32 mouse cellular contexts compared by ENCODE assay signal in genomic region chr16:32239428-32240312, GRCm38 (mm10). TPM values are rescaled to one million over a fixed set of nuclear protein-coding genes. Genes with fewer than 3 reads are reported as not detected.
DNase-seq lines count a peak whose midpoint lies in the region; ATAC-seq and TF ChIP-seq lines count a peak whose summit lies in the region.
"Had no signal": no experiment of that assay in that cellular context is flagged by ENCODE, and none has a peak within 500 bp of the region (broad histone marks: within the 10 kb centered on the region; RNA-seq: fewer than 3 reads in every experiment).

No protein-coding gene starts in this region.

- H3K36me3 ChIP-seq in heart, embryonic 12.5 days: peaks cover 26% of the 10 kb centered on the region
- peaks cover 7% of the 10 kb centered on the region for H3K36me3 ChIP-seq in heart, adult 2 months (ENCODE audit: control insufficient read depth, insufficient read depth, low read length)
- peaks cover 6% of the 10 kb centered on the region for H3K36me3 ChIP-seq in liver, adult 2 months (ENCODE audit: control insufficient read depth, insufficient read depth, low read length)
- H3K36me3 ChIP-seq in liver, embryonic 11.5 days (ENCODE audit: control insufficient read depth, insufficient read depth, low read length): peaks cover 9% of the 10 kb centered on the region; the same call in 1 of the 2 replicates
- peaks cover 11 to 58% of the 10 kb centered on the region in 2 experiments for H3K36me3 ChIP-seq in CH12.LX (replicated peaks in 1 of 2; ENCODE audit: control insufficient read depth in 1 of 2, insufficient read depth in 1 of 2, low read length in 1 of 2)

- peak overlapping the region; percentile 51 for H3K27ac ChIP-seq in heart, embryonic 12.5 days (ENCODE audit: poor library complexity, severe bottlenecking)
- no peak overlapping the region for H3K27ac ChIP-seq in heart, adult 2 months
- no peak overlapping the region for H3K27ac ChIP-seq in liver, adult 2 months (replicated peaks; ENCODE audit: insufficient read depth, low read depth, low read length)
- H3K27ac ChIP-seq in liver, embryonic 11.5 days (ENCODE audit: low read depth, low read length): no peak overlapping the region
- no peak overlapping the region for H3K27ac ChIP-seq in CH12.LX (ENCODE audit: insufficient read depth, low read depth)
- H3K27ac ChIP-seq: embryonic facial prominence, embryonic 13.5 days; forebrain, embryonic 13.5 days; hindbrain, embryonic 15.5 days; intestine, embryonic 15.5 days; limb, embryonic 10.5 days; liver, embryonic 12.5 days; midbrain, embryonic 13.5 days had no signal

- H3K9me3 ChIP-seq in heart, embryonic 12.5 days (replicated peaks): no peaks in the 10 kb centered on the region
- no peaks in the 10 kb centered on the region for H3K9me3 ChIP-seq in liver, embryonic 11.5 days (ENCODE audit: control insufficient read depth, low read length)
- H3K9me3 ChIP-seq in CH12.LX (replicated peaks; ENCODE audit: low read length): no peaks in the 10 kb centered on the region
- H3K9me3 ChIP-seq: embryonic facial prominence, embryonic 13.5 days; forebrain, embryonic 13.5 days; G1E; hindbrain, embryonic 15.5 days; intestine, embryonic 15.5 days; limb, embryonic 10.5 days; liver, embryonic 12.5 days; megakaryocyte, embryonic 14.5 days; midbrain, embryonic 13.5 days had no signal

- no peak for TF ChIP-seq EP300 in heart, adult 2 months (IDR thresholded peaks at IDR 0.05; ENCODE audit: insufficient read depth, low read depth, low read length)
- peak; percentile 44; the same call in 1 of the 2 replicates for TF ChIP-seq EP300 in CH12.LX (IDR thresholded peaks at IDR 0.05; ENCODE audit: low read length)

- intact Hi-C loops in heart, adult 2 months (cut with DNase I): loop anchor here (1.0 kb wide), 1 partner anchor 12 kb away; no protein-coding TSS in a partner anchor
- intact Hi-C loops in gastrocnemius, postnatal 14 days (cut with DNase I; ENCODE audit: low total_unique reads): no loop called here

- 62% methylated on average over 2 of the region's 2 CpGs for WGBS in heart, embryonic 12.5 days
- WGBS in heart, adult 2 months: 78% methylated on average over 2 of the region's 2 CpGs
- 92% methylated on average over 2 of the region's 2 CpGs for WGBS in liver, adult 2 months
- WGBS in liver, embryonic 11.5 days: 84% methylated on average over 2 of the region's 2 CpGs

- dilution Hi-C loops in CH12.LX (cut with MboI; ENCODE audit: extremely low pct_ligation_motif_present, extremely low pct_unique_long_range_greater_than_20kb, low sequenced_read_pairs): no loop called here

- no peak overlapping the region for H3K4me3 ChIP-seq in heart, embryonic 12.5 days
- no peak overlapping the region for H3K4me3 ChIP-seq in heart, adult 2 months
- H3K4me3 ChIP-seq in liver, adult 2 months (ENCODE audit: insufficient read depth, low read depth, low read length): no peak overlapping the region
- H3K4me3 ChIP-seq in liver, embryonic 11.5 days (ENCODE audit: low read depth, low read length): no peak overlapping the region
- no peak overlapping the region for H3K4me3 ChIP-seq in CH12.LX (replicated peaks in 1 of 3; ENCODE audit: low read depth in 2 of 3, low read length in 2 of 3, poor library complexity in 1 of 3)
- H3K4me3 ChIP-seq: embryonic facial prominence, embryonic 13.5 days; erythroblast, embryonic 14.5 days; forebrain, embryonic 13.5 days; hindbrain, embryonic 15.5 days; intestine, embryonic 15.5 days; limb, embryonic 10.5 days; liver, embryonic 12.5 days; megakaryocyte, embryonic 14.5 days; midbrain, embryonic 13.5 days had no signal

- H3K4me2 ChIP-seq in heart, embryonic 12.5 days: no peak overlapping the region
- H3K4me2 ChIP-seq in liver, embryonic 11.5 days: no peak overlapping the region
- no peak overlapping the region for H3K4me2 ChIP-seq in CH12.LX (ENCODE audit: insufficient read depth, low read depth, poor library complexity, severe bottlenecking)
- H3K4me2 ChIP-seq: embryonic facial prominence, embryonic 13.5 days; forebrain, embryonic 13.5 days; hindbrain, embryonic 15.5 days; intestine, embryonic 15.5 days; liver, embryonic 12.5 days; lung, embryonic 14.5 days; midbrain, embryonic 13.5 days had no signal

- H3K79me2 ChIP-seq in heart, adult 2 months (replicated peaks; ENCODE audit: control insufficient read depth, insufficient read depth, low read length): peaks cover 2% of the 10 kb centered on the region; the same call in 1 of the 2 replicates
- H3K79me2 ChIP-seq in liver, adult 2 months (ENCODE audit: control insufficient read depth, insufficient read depth, low read length): peaks cover 5% of the 10 kb centered on the region; the same call in 1 of the 2 replicates
- peaks cover 43% of the 10 kb centered on the region for H3K79me2 ChIP-seq in CH12.LX (replicated peaks; ENCODE audit: control insufficient read depth, extremely low read depth, insufficient read depth, poor library complexity, severe bottlenecking)

- ATAC-seq in heart, embryonic 12.5 days (ENCODE audit: insufficient number of reproducible peaks, low FRiP score): no peak
- ATAC-seq in liver, embryonic 11.5 days (replicated peaks; ENCODE audit: low FRiP score): no peak
- ATAC-seq: activated CD4-positive, CD25-positive, alpha-beta regulatory T cell, adult 4 months; CD4-positive, CD25-positive, alpha-beta regulatory T cell, adult 4 months; forebrain, embryonic 13.5 days; intestine, embryonic 15.5 days; liver, embryonic 12.5 days; midbrain, embryonic 13.5 days had no signal

- no peak for DNase-seq in heart, adult 2 months
- DNase-seq in liver, adult 2 months (ENCODE audit: extremely low read depth, low read depth, low spot score): peak; percentile 4
- no peak for DNase-seq in liver, embryonic 11.5 days (ENCODE audit: low spot score)
- DNase-seq in CH12.LX (ENCODE audit: extremely low read depth) (peak; percentile 39), adipocyte (ENCODE audit: low spot score) (peak; percentile 61)
- no peak for DNase-seq in urinary bladder, postnatal 36 days (ENCODE audit: low spot score in 2 of 2)
- DNase-seq in gastrocnemius, postnatal 14 days: no peak
- DNase-seq: cerebellum, adult 8-10 months; cerebellum, postnatal 36 days; embryo, embryonic 11 days; kidney, adult 9 months; kidney, postnatal 14 days; lung, embryonic 14.5 days; lung, postnatal 36 days; right cerebral cortex, postnatal 14 days; spleen, adult 18-20 months had no signal

- TF ChIP-seq CTCF in heart, adult 2 months (IDR thresholded peaks at IDR 0.05): no peak
- no peak for TF ChIP-seq CTCF in liver, adult 2 months (IDR thresholded peaks at IDR 0.05; ENCODE audit: low read depth, low read length)
- TF ChIP-seq CTCF in CH12.LX (conservative IDR thresholded peaks at IDR 0.05 in 1 of 2, IDR thresholded peaks at IDR 0.05 in 1 of 2; ENCODE audit: low read depth in 2 of 2, low read length in 2 of 2): no peak

- no peak overlapping the region for H3K9ac ChIP-seq in heart, embryonic 12.5 days
- no peak overlapping the region for H3K9ac ChIP-seq in heart, adult 2 months (ENCODE audit: low read depth, low read length)
- H3K9ac ChIP-seq in liver, adult 2 months (ENCODE audit: low read depth, low read length): no peak overlapping the region
- no peak overlapping the region for H3K9ac ChIP-seq in liver, embryonic 11.5 days (ENCODE audit: low read depth, low read length)
- no peak overlapping the region for H3K9ac ChIP-seq in CH12.LX (ENCODE audit: insufficient read depth, low read depth)
- H3K9ac ChIP-seq: embryonic facial prominence, embryonic 13.5 days; forebrain, embryonic 13.5 days; hindbrain, embryonic 15.5 days; intestine, embryonic 15.5 days; liver, embryonic 12.5 days; lung, embryonic 14.5 days; midbrain, embryonic 13.5 days had no signal

- in situ Hi-C loops in CH12.LX (cut with MboI; ENCODE audit: low pct_ligation_motif_present, low pct_unique_long_range_greater_than_20kb, low sequenced_read_pairs): no loop called here

- H3K27me3 ChIP-seq in heart, embryonic 12.5 days (replicated peaks): no peaks in the 10 kb centered on the region
- H3K27me3 ChIP-seq in heart, adult 2 months (ENCODE audit: control insufficient read depth, insufficient read depth, low read length): no peaks in the 10 kb centered on the region
- no peaks in the 10 kb centered on the region for H3K27me3 ChIP-seq in liver, adult 2 months (ENCODE audit: control insufficient read depth, insufficient read depth, low read length)
- no peaks in the 10 kb centered on the region for H3K27me3 ChIP-seq in liver, embryonic 11.5 days (replicated peaks; ENCODE audit: control insufficient read depth, insufficient read depth, low read length)
- no peaks in the 10 kb centered on the region for H3K27me3 ChIP-seq in CH12.LX (replicated peaks)
- H3K27me3 ChIP-seq: embryonic facial prominence, embryonic 13.5 days; forebrain, embryonic 13.5 days; hindbrain, embryonic 15.5 days; intestine, embryonic 15.5 days; liver, embryonic 12.5 days; megakaryocyte, embryonic 14.5 days; midbrain, embryonic 13.5 days had no signal

- peaks cover 18% of the 10 kb centered on the region for H3K4me1 ChIP-seq in heart, embryonic 12.5 days (replicated peaks)
- H3K4me1 ChIP-seq in heart, adult 2 months (ENCODE audit: control insufficient read depth, insufficient read depth, low read length): peaks cover 1% of the 10 kb centered on the region
- H3K4me1 ChIP-seq in liver, adult 2 months (ENCODE audit: control insufficient read depth, insufficient read depth, low read length): no peaks in the 10 kb centered on the region
- no peaks in the 10 kb centered on the region; the same call in 1 of the 2 replicates for H3K4me1 ChIP-seq in liver, embryonic 11.5 days (replicated peaks; ENCODE audit: control insufficient read depth, insufficient read depth, low read length)
- H3K4me1 ChIP-seq in CH12.LX (ENCODE audit: control insufficient read depth in 1 of 2, insufficient read depth in 2 of 2): peaks cover 0 to 19% of the 10 kb centered on the region in 2 experiments; a peak in 2 of 4 replicates
- H3K4me1 ChIP-seq: intestine, embryonic 15.5 days had no signal

- no peak for TF ChIP-seq RAD21 in CH12.LX (IDR thresholded peaks at IDR 0.05; ENCODE audit: low read depth, low read length)

- TF ChIP-seq POLR2A in heart, adult 2 months (IDR thresholded peaks at IDR 0.05; ENCODE audit: insufficient read depth, low read depth, low read length): no peak
- TF ChIP-seq POLR2A in liver, adult 2 months (IDR thresholded peaks at IDR 0.05; ENCODE audit: extremely low read depth, insufficient read depth, low read length): no peak
- no peak for TF ChIP-seq POLR2A in CH12.LX (IDR thresholded peaks at IDR 0.05; ENCODE audit: low read depth, low read length)

RNA-seq across cellular contexts. Expression of gene Fbxo45, which starts 7.3 kb away (rescaled TPM):
- polyA plus RNA-seq in heart, embryonic 12.5 days (2016; fragmentation: Nextera tagmentation; extraction: Ambion mirVana): 14.9 and 16.2 TPM in 2 replicates
- total RNA-seq in heart, adult 2 months (2021): 10 to 100 TPM; 10.8 to 13.5 TPM
- 3.3 and 6.2 TPM in 2 replicates for polyA plus RNA-seq in heart, adult 2 months (2012; rRNA removed)
- 4.4 and 4.5 TPM in 2 replicates for total RNA-seq in liver, adult 2 months (2014; rRNA removed)
- 1.8 and 2.1 TPM in 2 replicates for polyA plus RNA-seq in liver, adult 2 months (2012; rRNA removed)
- 13.0 and 13.3 TPM in 2 replicates for polyA plus RNA-seq in liver, embryonic 11.5 days (2014; fragmentation: Nextera tagmentation; extraction: Ambion mirVana)
- total RNA-seq in CH12.LX (2012; rRNA removed) (22.4 and 24.0 TPM in 2 replicates), CH12.LX (2014; rRNA removed) (24.4 and 25.4 TPM in 2 replicates)
- 20.0 and 21.4 TPM in 2 replicates for polyA plus RNA-seq in CH12.LX (2012; ENCODE audit: insufficient read length, low read depth)
- total RNA-seq in gastrocnemius, postnatal 14 days (2021): 10 to 100 TPM in 1 of 2 experiments, 1 to 10 TPM in 1; 9.4 to 10.2 TPM

RNA-seq across cellular contexts. Expression of gene Wdr53, which starts 7.4 kb away (rescaled TPM):
- 11.9 and 12.5 TPM in 2 replicates for polyA plus RNA-seq in heart, embryonic 12.5 days (2016; fragmentation: Nextera tagmentation; extraction: Ambion mirVana)
- total RNA-seq in heart, adult 2 months (2021): 1 to 10 TPM; 7.6 TPM
- polyA plus RNA-seq in heart, adult 2 months (2012; rRNA removed): 3.3 and 8.1 TPM in 2 replicates
- 11.3 and 14.6 TPM in 2 replicates for total RNA-seq in liver, adult 2 months (2014; rRNA removed)
- polyA plus RNA-seq in liver, adult 2 months (2012; rRNA removed): 3.7 and 4.1 TPM in 2 replicates
- 22.0 and 23.2 TPM in 2 replicates for polyA plus RNA-seq in liver, embryonic 11.5 days (2014; fragmentation: Nextera tagmentation; extraction: Ambion mirVana)
- total RNA-seq in CH12.LX (2012; rRNA removed) (22.7 and 26.1 TPM in 2 replicates), CH12.LX (2014; rRNA removed) (56.4 and 57.3 TPM in 2 replicates)
- polyA plus RNA-seq in CH12.LX (2012; ENCODE audit: insufficient read length, low read depth): 28.6 and 38.9 TPM in 2 replicates
- 1 to 10 TPM; 5.1 to 5.6 TPM for total RNA-seq in gastrocnemius, postnatal 14 days (2021)

RNA-seq across cellular contexts. Expression of gene Smco1, which starts 31.6 kb away (rescaled TPM):
- 0.18 TPM in 1 of 2 replicates, not detected in the other for polyA plus RNA-seq in heart, embryonic 12.5 days (2016; fragmentation: Nextera tagmentation; extraction: Ambion mirVana)
- 10 to 100 TPM; 25.2 to 29.6 TPM for total RNA-seq in heart, adult 2 months (2021)
- 10.9 and 23.4 TPM in 2 replicates for polyA plus RNA-seq in heart, adult 2 months (2012; rRNA removed)
- total RNA-seq in liver, adult 2 months (2014; rRNA removed): not detected in 2 replicates
- not detected in 2 replicates for polyA plus RNA-seq in liver, adult 2 months (2012; rRNA removed)
- polyA plus RNA-seq in liver, embryonic 11.5 days (2014; fragmentation: Nextera tagmentation; extraction: Ambion mirVana): not detected in 2 replicates
- not detected in 2 replicates for total RNA-seq in CH12.LX (2012; rRNA removed)
- not detected in 2 replicates for total RNA-seq in CH12.LX (2014; rRNA removed)
- not detected in 2 replicates for polyA plus RNA-seq in CH12.LX (2012; ENCODE audit: insufficient read length, low read depth)
- 10 to 100 TPM; 24.5 to 42.0 TPM for total RNA-seq in gastrocnemius, postnatal 14 days (2021)
- total RNA-seq: G1E; hematopoietic stem cell, adult 5-6 weeks had no signal
- polyA plus RNA-seq: activated CD4-positive, CD25-positive, alpha-beta regulatory T cell, adult 4 months; CD4-positive, CD25-positive, alpha-beta regulatory T cell, adult 4 months; embryonic facial prominence, embryonic 13.5 days; erythroblast, embryonic 14.5 days; forebrain, embryonic 13.5 days; G1E; gonadal fat pad, adult 2 months; hindbrain, embryonic 15.5 days; intestine, embryonic 15.5 days; limb, embryonic 10.5 days; liver, embryonic 12.5 days; lung, embryonic 14.5 days; neural tube, embryonic 11.5 days had no signal

RNA-seq across cellular contexts. Expression of gene Rnf168, which starts 37.6 kb away (rescaled TPM):
- 26.6 and 27.3 TPM in 2 replicates for polyA plus RNA-seq in heart, embryonic 12.5 days (2016; fragmentation: Nextera tagmentation; extraction: Ambion mirVana)
- 10 to 100 TPM; 12.2 to 14.0 TPM for total RNA-seq in heart, adult 2 months (2021)
- polyA plus RNA-seq in heart, adult 2 months (2012; rRNA removed): 4.6 and 9.6 TPM in 2 replicates
- 6.2 and 7.3 TPM in 2 replicates for total RNA-seq in liver, adult 2 months (2014; rRNA removed)
- 5.1 and 6.2 TPM in 2 replicates for polyA plus RNA-seq in liver, adult 2 months (2012; rRNA removed)
- polyA plus RNA-seq in liver, embryonic 11.5 days (2014; fragmentation: Nextera tagmentation; extraction: Ambion mirVana): 19.7 and 20.8 TPM in 2 replicates
- total RNA-seq in CH12.LX (2012; rRNA removed) (22.2 and 23.9 TPM in 2 replicates), CH12.LX (2014; rRNA removed) (37.9 and 40.7 TPM in 2 replicates)
- polyA plus RNA-seq in CH12.LX (2012; ENCODE audit: insufficient read length, low read depth): 20.5 TPM in 2 replicates
- 10 to 100 TPM; 10.4 to 11.0 TPM for total RNA-seq in gastrocnemius, postnatal 14 days (2021)

Comparison
In these comparisons a context has a peak if more than half of its experiments do, and no peak if none do; other contexts are left out.
1. DNase-seq: peak in liver, adult 2 months (single experiment), CH12.LX (single experiment) and adipocyte (single experiment); none in heart, adult 2 months (0 of 2), liver, embryonic 11.5 days (single experiment), urinary bladder, postnatal 36 days (0 of 2) and gastrocnemius, postnatal 14 days (single experiment).
2. RNA of gene Smco1, which starts 31.6 kb away (polyA plus RNA-seq): 10.9 to 23.4 TPM in heart, adult 2 months; 0.18 TPM in heart, embryonic 12.5 days, not detected in liver, adult 2 months, not detected in liver, embryonic 11.5 days and not detected in CH12.LX; every median in the first group is over 10 times any median in the second.